Mouse (Mus musculus): ENCODE data around the gene Fads1. TPM values are rescaled to one million over a fixed set of nuclear protein-coding genes. Genes with fewer than 3 reads are reported as not detected.

Gene Fads1
- polyA plus RNA-seq (2014; fragmentation: Nextera tagmentation; extraction: Ambion mirVana) = 112 and 114 TPM in 2 replicates

DNA sequence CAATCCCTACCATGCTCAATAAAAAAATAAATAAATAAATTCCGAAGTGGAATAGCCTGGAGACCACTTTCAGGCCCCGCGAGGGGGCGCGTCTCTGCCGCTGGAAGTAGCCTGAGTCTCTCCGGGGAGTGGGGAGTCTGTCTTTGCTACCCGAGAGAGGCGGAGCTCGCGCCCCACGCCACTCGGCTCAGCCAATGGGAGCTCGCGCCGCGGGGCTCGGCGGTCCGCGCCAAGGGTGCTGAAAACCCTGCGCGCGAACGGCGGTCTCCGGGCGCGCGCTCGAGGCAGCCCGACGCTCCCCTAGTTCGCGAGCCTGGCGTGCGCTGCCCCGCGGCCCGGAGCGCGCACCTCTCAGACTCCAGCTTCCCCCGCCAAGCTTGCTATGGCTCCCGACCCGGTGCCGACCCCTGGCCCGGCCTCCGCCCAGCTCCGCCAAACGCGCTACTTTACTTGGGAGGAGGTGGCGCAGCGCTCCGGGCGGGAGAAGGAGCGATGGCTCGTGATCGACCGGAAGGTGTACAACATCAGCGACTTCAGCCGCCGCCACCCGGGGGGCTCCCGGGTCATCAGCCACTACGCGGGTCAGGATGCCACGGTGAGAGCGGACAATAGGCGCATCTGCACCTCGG lies at the start of gene Fads1:
TSS of gene Fads1 (plus strand) at position 219 of the 629 bp plus-strand sequence.
- Histone ChIP-seq H3K4me3 (ENCODE audit: low read depth, low read length) (peak within 1 kb of the TSS; percentile 97), H3K36me3 (ENCODE audit: control insufficient read depth, insufficient read depth, low read length) (peaks cover 26% of the 10 kb centered on the region), H3K4me1 (ENCODE audit: control insufficient read depth, insufficient read depth, low read length) (peaks cover 7% of the 10 kb centered on the region), H3K27me3 (ENCODE audit: control insufficient read depth, insufficient read depth, low read length) (no peaks in the 10 kb centered on the region), H3K9ac (replicated peaks; ENCODE audit: low read depth, low read length) (peak within 1 kb of the TSS; percentile 89), H3K4me2 (replicated peaks; ENCODE audit: low read depth, low read length) (peak within 1 kb of the TSS; percentile 51), H3K27ac (ENCODE audit: low read length) (peak within 1 kb of the TSS; percentile 94), H3K9me3 (ENCODE audit: control insufficient read depth, low read depth, low read length) (no peaks in the 10 kb centered on the region)
- WGBS = under 1% methylated on average over 70 of the region's 70 CpGs
- ATAC-seq (ENCODE audit: insufficient number of reproducible peaks, insufficient read depth, low FRiP score, low read depth) = peak; percentile 96

GRCm38 (mm10) chr19:10134692-10135091 lies 48.0 kb upstream of the Fads1 start:
- no peak overlapping the region for H3K9ac ChIP-seq (replicated peaks; ENCODE audit: low read depth, low read length)
- WGBS = 22% methylated on average over 2 of the region's 2 CpGs
- no peaks in the 10 kb centered on the region for H3K9me3 ChIP-seq (ENCODE audit: control insufficient read depth, low read depth, low read length)
- no peak overlapping the region for H3K4me3 ChIP-seq (ENCODE audit: low read depth, low read length)
- peak overlapping the region; percentile 34; the same call in 1 of the 2 replicates for H3K27ac ChIP-seq (ENCODE audit: low read length)
- H3K27me3 ChIP-seq (ENCODE audit: control insufficient read depth, insufficient read depth, low read length) = no peaks in the 10 kb centered on the region
- H3K4me2 ChIP-seq (replicated peaks; ENCODE audit: low read depth, low read length) = no peak overlapping the region
- H3K4me1 ChIP-seq (ENCODE audit: control insufficient read depth, insufficient read depth, low read length) = peaks cover 6% of the 10 kb centered on the region; the same call in 1 of the 2 replicates
- H3K36me3 ChIP-seq (ENCODE audit: control insufficient read depth, insufficient read depth, low read length) = no peaks in the 10 kb centered on the region
- peak; percentile 79; the same call in 1 of the 2 replicates for ATAC-seq (ENCODE audit: insufficient number of reproducible peaks, insufficient read depth, low FRiP score, low read depth)

DNA sequence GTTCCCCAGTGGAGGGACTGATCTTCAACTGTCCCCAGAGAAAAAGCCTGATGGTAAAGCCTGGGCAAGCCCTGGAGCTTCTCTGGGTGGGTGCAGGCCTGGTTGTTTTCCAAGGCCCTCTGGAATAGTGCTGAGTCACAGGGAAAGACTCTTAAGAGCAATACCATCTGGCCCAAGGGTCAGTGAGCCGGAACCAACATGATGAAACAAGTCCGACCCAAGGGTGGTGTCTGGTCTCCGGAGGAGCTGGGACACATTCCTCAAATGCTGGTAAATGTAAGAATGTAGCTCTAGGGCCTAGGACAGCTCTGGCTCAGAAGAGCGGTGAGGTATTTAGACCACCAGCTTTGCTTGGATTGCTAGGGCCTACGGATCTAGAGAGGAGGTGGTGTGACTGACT lies 45.3 kb upstream of the Fads1 start:
- Histone ChIP-seq H3K4me3 (ENCODE audit: low read depth, low read length) (no peak overlapping the region), H3K4me1 (ENCODE audit: control insufficient read depth, insufficient read depth, low read length) (peaks cover 6% of the 10 kb centered on the region; the same call in 1 of the 2 replicates), H3K36me3 (ENCODE audit: control insufficient read depth, insufficient read depth, low read length) (no peaks in the 10 kb centered on the region), H3K4me2 (replicated peaks; ENCODE audit: low read depth, low read length) (no peak overlapping the region), H3K9me3 (ENCODE audit: control insufficient read depth, low read depth, low read length) (no peaks in the 10 kb centered on the region), H3K27ac (ENCODE audit: low read length) (no peak overlapping the region), H3K9ac (replicated peaks; ENCODE audit: low read depth, low read length) (no peak overlapping the region), H3K27me3 (ENCODE audit: control insufficient read depth, insufficient read depth, low read length) (no peaks in the 10 kb centered on the region)
- ATAC-seq (ENCODE audit: insufficient number of reproducible peaks, insufficient read depth, low FRiP score, low read depth) = no peak
- 79% methylated on average over 5 of the region's 5 CpGs for WGBS

- Histone ChIP-seq H3K36me3 (ENCODE audit: control insufficient read depth, insufficient read depth, low read length) (no peaks in the 10 kb centered on the region), H3K27me3 (ENCODE audit: control insufficient read depth, insufficient read depth, low read length) (no peaks in the 10 kb centered on the region), H3K4me1 (ENCODE audit: control insufficient read depth, insufficient read depth, low read length) (peaks cover 6% of the 10 kb centered on the region; the same call in 1 of the 2 replicates), H3K27ac (ENCODE audit: low read length) (no peak overlapping the region), H3K4me3 (ENCODE audit: low read depth, low read length) (no peak overlapping the region), H3K4me2 (replicated peaks; ENCODE audit: low read depth, low read length) (no peak overlapping the region), H3K9me3 (ENCODE audit: control insufficient read depth, low read depth, low read length) (no peaks in the 10 kb centered on the region), H3K9ac (replicated peaks; ENCODE audit: low read depth, low read length) (no peak overlapping the region)
- 71% methylated on average over 6 of the region's 6 CpGs for WGBS
- no peak for ATAC-seq (ENCODE audit: insufficient number of reproducible peaks, insufficient read depth, low FRiP score, low read depth)
These were observed 43.0 kb upstream of the Fads1 start for GRCm38 (mm10) chr19:10139736-10140135.

GRCm38 (mm10) chr19:10143667-10144066 lies 39.0 kb upstream of the Fads1 start:
- H3K4me1 ChIP-seq (ENCODE audit: control insufficient read depth, insufficient read depth, low read length) = no peaks in the 10 kb centered on the region

GRCm38 (mm10) chr19:10144464-10144863 lies 38.2 kb upstream of the Fads1 start:
- no peaks in the 10 kb centered on the region for H3K36me3 ChIP-seq (ENCODE audit: control insufficient read depth, insufficient read depth, low read length)
- no peak overlapping the region for H3K4me2 ChIP-seq (replicated peaks; ENCODE audit: low read depth, low read length)
- 40% methylated on average over 4 of the region's 4 CpGs for WGBS
- no peak overlapping the region for H3K9ac ChIP-seq (replicated peaks; ENCODE audit: low read depth, low read length)
- H3K4me1 ChIP-seq (ENCODE audit: control insufficient read depth, insufficient read depth, low read length) = no peaks in the 10 kb centered on the region
- H3K4me3 ChIP-seq (ENCODE audit: low read depth, low read length) = no peak overlapping the region
- no peak overlapping the region for H3K27ac ChIP-seq (ENCODE audit: low read length)
- no peaks in the 10 kb centered on the region for H3K27me3 ChIP-seq (ENCODE audit: control insufficient read depth, insufficient read depth, low read length)
- no peak for ATAC-seq (ENCODE audit: insufficient number of reproducible peaks, insufficient read depth, low FRiP score, low read depth)
- H3K9me3 ChIP-seq (ENCODE audit: control insufficient read depth, low read depth, low read length) = no peaks in the 10 kb centered on the region

More at GRCm38 (mm10) chr19:10143667-10144066, 39.0 kb upstream of the Fads1 start:
- Histone ChIP-seq H3K27ac (ENCODE audit: low read length) (no peak overlapping the region), H3K9ac (replicated peaks; ENCODE audit: low read depth, low read length) (no peak overlapping the region), H3K27me3 (ENCODE audit: control insufficient read depth, insufficient read depth, low read length) (no peaks in the 10 kb centered on the region), H3K9me3 (ENCODE audit: control insufficient read depth, low read depth, low read length) (no peaks in the 10 kb centered on the region), H3K4me3 (ENCODE audit: low read depth, low read length) (no peak overlapping the region), H3K36me3 (ENCODE audit: control insufficient read depth, insufficient read depth, low read length) (no peaks in the 10 kb centered on the region), H3K4me2 (replicated peaks; ENCODE audit: low read depth, low read length) (no peak overlapping the region)
- ATAC-seq (ENCODE audit: insufficient number of reproducible peaks, insufficient read depth, low FRiP score, low read depth) = no peak
- WGBS = 55% methylated on average over 2 of the region's 2 CpGs

GRCm38 (mm10) chr19:10148555-10148954 lies 34.1 kb upstream of the Fads1 start:
- 57% methylated on average over 6 of the region's 6 CpGs for WGBS
- peak overlapping the region; percentile 45; the same call in 1 of the 2 replicates for H3K27ac ChIP-seq (ENCODE audit: low read length)
- no peak overlapping the region for H3K9ac ChIP-seq (replicated peaks; ENCODE audit: low read depth, low read length)
- no peaks in the 10 kb centered on the region for H3K27me3 ChIP-seq (ENCODE audit: control insufficient read depth, insufficient read depth, low read length)
- peak; percentile 37; the same call in 1 of the 2 replicates for ATAC-seq (ENCODE audit: insufficient number of reproducible peaks, insufficient read depth, low FRiP score, low read depth)
- no peak overlapping the region for H3K4me3 ChIP-seq (ENCODE audit: low read depth, low read length)
- no peaks in the 10 kb centered on the region for H3K36me3 ChIP-seq (ENCODE audit: control insufficient read depth, insufficient read depth, low read length)
- no peak overlapping the region for H3K4me2 ChIP-seq (replicated peaks; ENCODE audit: low read depth, low read length)
- no peaks in the 10 kb centered on the region for H3K9me3 ChIP-seq (ENCODE audit: control insufficient read depth, low read depth, low read length)
- no peaks in the 10 kb centered on the region for H3K4me1 ChIP-seq (ENCODE audit: control insufficient read depth, insufficient read depth, low read length)

- H3K4me2 ChIP-seq (replicated peaks; ENCODE audit: low read depth, low read length) = no peak overlapping the region
- no peaks in the 10 kb centered on the region for H3K36me3 ChIP-seq (ENCODE audit: control insufficient read depth, insufficient read depth, low read length)
- peak overlapping the region; percentile 23; the same call in 1 of the 2 replicates for H3K27ac ChIP-seq (ENCODE audit: low read length)
- H3K9me3 ChIP-seq (ENCODE audit: control insufficient read depth, low read depth, low read length) = no peaks in the 10 kb centered on the region
- no peak overlapping the region for H3K4me3 ChIP-seq (ENCODE audit: low read depth, low read length)
- no peak for ATAC-seq (ENCODE audit: insufficient number of reproducible peaks, insufficient read depth, low FRiP score, low read depth)
- no peak overlapping the region for H3K9ac ChIP-seq (replicated peaks; ENCODE audit: low read depth, low read length)
- H3K4me1 ChIP-seq (ENCODE audit: control insufficient read depth, insufficient read depth, low read length) = no peaks in the 10 kb centered on the region
- 75% methylated on average over 3 of the region's 3 CpGs for WGBS
- no peaks in the 10 kb centered on the region for H3K27me3 ChIP-seq (ENCODE audit: control insufficient read depth, insufficient read depth, low read length)
These were observed 33.5 kb upstream of the Fads1 start for GRCm38 (mm10) chr19:10149189-10149588.

Measured in stomach, embryonic 14.5 days (tissue).